Mouse (Mus musculus) granulocyte monocyte progenitor cell, adult 5-6 weeks (primary cell): ENCODE measurements at regions not wholly inside any gene's neighbourhood (a gene's known extent, or its start where the extent isn't known, plus 50 kb on each side); places are given as distances from the start of the nearest gene placed in this dataset.

Experiments used
- ATAC-seq: replicated peaks from 2 replicates; pipeline ENCODE4 v1.8.0; 2016; ENCODE audit warnings: mild to moderate bottlenecking, moderate TSS enrichment, inconsistent platforms; ENCODE audit not compliant: poor library complexity, severe bottlenecking

DNA sequence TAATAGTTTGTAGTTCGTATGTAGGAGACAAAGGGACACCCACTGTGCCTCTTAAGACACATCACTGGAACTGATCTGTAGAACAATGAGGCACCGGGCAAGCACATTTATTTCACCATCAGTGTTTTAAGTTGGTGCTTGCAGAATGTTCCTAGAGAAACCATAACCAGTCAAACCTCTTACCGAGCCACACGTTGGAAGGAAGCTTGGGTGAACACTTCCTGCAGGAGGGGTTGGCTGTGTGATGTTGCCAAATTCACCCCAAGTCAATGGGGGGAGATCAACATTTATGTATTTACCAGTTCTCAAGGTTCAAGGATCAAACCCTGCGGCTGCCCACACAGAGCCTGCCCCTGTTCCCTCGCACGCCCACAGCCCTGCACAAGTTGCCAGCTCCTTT is 214.0 kb upstream of the A230072I06Rik start:
- ATAC-seq: no peak

GRCm38 (mm10) chr8:12066454-12066853 is 212.2 kb upstream of the A230072I06Rik start:
- no peak for ATAC-seq

GRCm38 (mm10) chr8:12073311-12073999 is 205.2 kb upstream of the A230072I06Rik start:
- ATAC-seq: no peak

GRCm38 (mm10) chr8:12075943-12076342 is 202.7 kb upstream of the A230072I06Rik start:
- ATAC-seq: no peak

GRCm38 (mm10) chr8:12076811-12077375 is 201.7 kb upstream of the A230072I06Rik start:
- no peak for ATAC-seq

GRCm38 (mm10) chr8:12077896-12078295 is 200.7 kb upstream of the A230072I06Rik start:
- no peak for ATAC-seq

DNA sequence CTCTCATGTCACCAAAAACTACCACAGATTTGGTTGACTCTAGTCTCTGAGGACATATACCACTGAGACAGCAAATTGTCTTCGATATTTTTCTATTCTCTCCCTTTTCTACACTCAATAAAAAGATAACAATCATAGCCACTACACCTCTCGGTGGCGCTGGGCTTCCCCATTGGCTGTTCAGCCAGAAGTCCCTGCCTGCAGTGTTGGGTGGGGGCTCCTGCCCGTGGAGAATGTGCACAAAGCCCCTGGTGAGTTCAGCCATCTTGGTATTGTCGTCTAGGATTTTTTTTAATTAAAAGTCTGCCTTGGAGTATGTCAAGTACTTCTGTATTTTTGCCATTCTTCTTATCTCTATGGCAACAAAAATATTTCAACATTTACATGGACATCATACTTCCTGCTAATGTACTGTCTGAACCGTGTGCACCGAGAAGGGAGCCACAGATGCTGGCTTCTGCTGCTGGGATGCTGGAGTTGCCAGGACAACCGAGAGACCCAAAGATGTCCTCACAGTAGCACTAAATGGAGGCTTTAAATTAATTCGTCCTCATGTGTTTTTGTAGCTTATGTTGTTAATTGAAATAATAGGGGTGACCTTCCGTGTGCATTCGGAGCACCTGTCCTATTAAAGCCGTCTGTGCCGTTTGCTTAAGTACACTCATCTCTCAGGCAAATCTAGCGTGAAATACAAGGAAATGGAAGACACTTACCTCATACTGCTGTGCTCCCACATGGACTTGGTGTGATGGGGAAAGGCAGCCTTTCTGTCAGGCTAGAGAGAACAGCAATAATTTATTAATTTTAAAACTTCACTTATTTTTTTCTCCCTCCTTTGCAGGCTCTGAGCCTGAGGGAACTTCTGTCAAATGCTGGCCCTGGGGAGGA is 199.7 kb upstream of the A230072I06Rik start:
- ATAC-seq: no peak

DNA sequence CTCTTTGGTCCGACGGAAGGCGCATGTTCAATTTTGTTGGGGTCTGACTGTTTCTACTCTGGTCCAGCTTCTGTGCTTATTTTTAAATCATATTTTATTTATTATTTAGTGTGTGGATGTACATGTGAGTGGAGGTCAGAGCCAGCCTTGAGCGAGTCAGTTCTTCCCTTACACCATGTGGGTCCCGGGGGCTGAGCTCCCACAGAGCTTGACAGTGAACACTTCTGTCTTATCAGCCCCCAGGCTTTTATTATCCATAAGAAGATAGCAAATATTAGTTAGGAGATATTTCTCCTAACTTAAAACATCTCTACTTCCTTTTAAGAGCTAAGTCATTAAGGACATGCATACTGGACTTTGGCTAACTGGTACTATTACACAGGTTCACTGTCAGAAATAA is 197.1 kb upstream of the A230072I06Rik start:
- ATAC-seq: no peak

- ATAC-seq: no peak
Measured at GRCm38 (mm10) chr8:12087192-12087800, 191.3 kb upstream of the A230072I06Rik start.

DNA sequence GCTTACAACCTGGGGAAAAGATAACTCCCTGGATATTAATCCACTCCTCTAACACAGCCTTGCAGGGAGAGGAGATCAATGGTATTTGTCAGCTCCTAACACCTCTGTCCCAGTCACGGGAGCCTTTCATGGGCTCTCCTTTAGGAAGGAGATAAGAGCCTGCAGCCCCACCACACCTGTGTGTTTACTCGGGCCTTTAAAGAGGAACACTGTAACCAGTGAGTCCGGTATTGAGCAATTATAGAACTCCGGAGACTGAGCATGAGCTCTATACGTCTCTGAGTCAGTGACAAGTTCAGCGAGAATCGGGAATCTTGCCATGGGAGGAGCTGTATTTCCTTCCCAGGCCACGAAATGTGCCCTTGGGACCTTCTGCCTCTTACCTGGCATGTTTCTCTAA is 178.5 kb upstream of the A230072I06Rik start:
- no peak for ATAC-seq

GRCm38 (mm10) chr8:12103296-12103695 is 175.3 kb upstream of the A230072I06Rik start:
- ATAC-seq: no peak

DNA sequence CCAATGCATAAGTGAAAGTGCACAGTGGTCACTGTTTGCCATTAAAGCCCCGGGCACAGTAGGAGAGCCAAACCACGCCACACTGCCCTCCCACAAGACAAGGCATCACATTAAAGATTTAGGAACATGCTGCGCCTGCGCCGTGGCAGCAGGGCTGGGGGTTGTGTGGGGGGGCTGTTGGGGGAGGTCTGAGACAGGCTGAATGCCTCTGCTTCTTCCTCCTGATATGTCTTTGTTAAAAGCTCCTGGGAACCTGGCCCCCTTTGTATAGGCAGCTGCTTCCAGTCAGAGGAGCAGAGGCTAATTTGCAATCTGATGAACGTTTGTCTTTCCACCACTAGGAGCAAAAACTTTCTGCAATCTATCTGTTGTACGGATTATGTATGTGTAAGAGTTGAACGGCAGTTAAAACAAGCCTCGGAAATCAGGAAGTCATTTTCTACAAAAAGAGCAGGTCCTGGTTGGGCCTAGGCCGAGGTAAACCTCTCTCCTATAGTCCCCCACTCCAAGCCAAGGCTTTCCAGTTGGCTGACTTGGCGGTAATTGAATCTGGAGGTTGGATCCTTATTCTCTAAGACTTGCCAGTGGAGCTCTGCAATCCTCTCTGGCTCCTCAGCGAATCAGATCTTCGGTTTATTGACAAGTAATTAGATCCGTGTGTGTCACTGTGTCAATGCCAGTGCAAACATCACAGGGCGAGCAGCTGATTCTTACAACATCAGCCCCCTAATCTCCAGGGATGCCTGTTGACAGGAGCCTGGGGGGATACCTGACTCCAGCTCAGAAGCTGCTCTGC is 173.3 kb upstream of the A230072I06Rik start:
- ATAC-seq: no peak

GRCm38 (mm10) chr8:12108578-12108977 is 170.0 kb upstream of the A230072I06Rik start:
- ATAC-seq: no peak

- no peak for ATAC-seq
Measured at GRCm38 (mm10) chr8:12111626-12112025, 167.0 kb upstream of the A230072I06Rik start.

DNA sequence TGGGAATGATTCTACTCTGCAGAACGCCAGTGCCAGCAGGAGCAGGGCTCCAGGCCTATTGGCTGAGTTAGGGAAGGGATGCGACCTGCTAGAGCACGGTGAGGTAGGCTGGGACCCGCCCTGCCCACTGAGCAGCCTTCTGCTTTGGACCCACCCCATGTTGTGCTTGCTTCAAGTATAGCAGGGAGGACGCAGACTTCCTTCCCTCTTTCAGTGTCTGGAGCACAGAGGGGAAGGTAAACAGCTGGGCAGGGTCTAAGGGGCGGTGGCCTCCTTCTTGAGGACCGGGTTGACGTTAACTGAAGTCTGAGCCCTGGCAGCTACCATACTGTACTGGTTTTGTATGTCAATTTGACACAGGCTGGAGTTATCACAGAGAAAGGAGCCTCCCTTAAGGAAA is 165.6 kb upstream of the A230072I06Rik start:
- no peak for ATAC-seq

- no peak for ATAC-seq
Measured at GRCm38 (mm10) chr8:12126374-12127001, 152.1 kb upstream of the A230072I06Rik start.

DNA sequence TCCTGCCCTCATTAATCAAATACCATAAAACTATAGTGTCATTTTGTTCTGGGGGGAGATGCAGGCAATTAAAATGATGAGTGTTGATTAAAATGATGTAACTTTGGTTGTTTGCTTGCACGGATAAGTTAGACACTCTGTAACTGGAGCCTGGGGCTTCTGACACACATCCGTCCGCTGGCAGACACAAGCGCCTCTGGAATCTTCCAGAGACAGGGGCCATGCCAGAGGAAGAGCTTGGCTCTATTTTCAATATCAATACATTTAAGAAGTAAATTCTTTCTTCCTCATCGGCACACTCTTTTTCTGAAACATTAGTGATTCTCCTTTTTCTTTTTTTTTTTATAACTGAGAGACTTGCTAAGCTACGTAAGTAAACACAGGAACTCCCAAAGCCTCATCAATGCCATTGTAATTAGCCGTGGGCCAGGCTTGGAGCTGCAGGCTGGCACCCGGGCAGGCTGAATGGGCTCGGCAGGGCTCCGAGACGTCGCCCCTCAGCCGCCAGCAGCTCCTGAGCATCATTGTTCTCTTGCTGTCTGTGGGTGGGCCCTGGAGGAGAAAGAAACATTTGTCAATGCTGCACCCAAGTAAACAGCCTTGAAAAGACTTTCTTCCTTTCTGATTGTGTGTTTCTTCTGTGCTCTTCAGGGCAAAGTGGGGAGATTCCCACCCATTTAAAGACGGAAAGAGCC is 151.4 kb upstream of the A230072I06Rik start:
- ATAC-seq: no peak

DNA sequence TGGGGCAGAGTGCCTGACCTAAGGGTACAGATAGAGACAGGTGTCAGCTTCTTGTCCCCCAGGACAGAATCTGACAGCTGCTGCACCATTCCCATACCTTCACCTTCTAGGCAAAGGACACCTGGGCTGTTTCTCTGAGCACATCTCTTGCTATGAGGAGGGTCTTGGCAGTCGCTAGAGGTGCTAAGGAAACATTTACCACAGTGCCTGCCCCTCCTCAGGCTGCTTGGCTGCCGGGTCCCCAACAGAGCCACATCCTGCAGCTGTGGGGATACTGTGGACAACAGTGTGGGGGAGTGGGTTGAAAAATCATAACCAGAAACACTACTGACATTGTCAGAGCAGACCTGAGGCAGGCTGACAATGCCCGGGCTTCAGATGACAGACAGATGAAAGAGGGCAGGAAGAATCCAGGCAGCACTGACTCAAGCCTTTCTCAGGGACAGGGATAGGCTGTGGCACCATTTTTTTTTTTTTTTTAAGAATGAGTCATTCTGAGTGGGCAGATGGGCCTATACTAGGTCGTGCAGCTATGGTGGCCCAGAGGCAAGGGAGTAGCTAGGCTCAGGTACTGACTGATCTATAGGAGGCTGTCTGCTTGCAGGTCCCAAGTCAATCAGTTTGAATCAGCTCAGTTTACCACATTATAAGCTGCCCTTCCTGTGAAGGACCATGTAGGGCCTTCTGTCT is 150.7 kb upstream of the A230072I06Rik start:
- no peak for ATAC-seq
